Mouse (Mus musculus) splenic B cell, adult 2 months (primary cell): ENCODE measurements at regions not wholly inside any gene's neighbourhood (a gene's known extent, or its start where the extent isn't known, plus 50 kb on each side); places are given as distances from the start of the nearest gene placed in this dataset.

Experiments
- DNase-seq: peaks from one replicate; pipeline ENCODE4 v3.0.0-alpha.2; 2011; ENCODE audit warnings: low read depth, low spot score
- H3K27me3 ChIP-seq: 2 replicates; pipeline ENCODE4 v1.6.1; 2012; ENCODE audit warnings: mild to moderate bottlenecking, low read length, moderate library complexity, mixed read lengths; ENCODE audit not compliant: control insufficient read depth, poor library complexity, insufficient read depth, severe bottlenecking
- H3K36me3 ChIP-seq: 2 replicates; pipeline ENCODE4 v1.6.1; 2012; ENCODE audit warnings: mild to moderate bottlenecking, low read length, moderate library complexity, mixed read lengths; ENCODE audit not compliant: control insufficient read depth, poor library complexity, insufficient read depth, severe bottlenecking

DNA sequence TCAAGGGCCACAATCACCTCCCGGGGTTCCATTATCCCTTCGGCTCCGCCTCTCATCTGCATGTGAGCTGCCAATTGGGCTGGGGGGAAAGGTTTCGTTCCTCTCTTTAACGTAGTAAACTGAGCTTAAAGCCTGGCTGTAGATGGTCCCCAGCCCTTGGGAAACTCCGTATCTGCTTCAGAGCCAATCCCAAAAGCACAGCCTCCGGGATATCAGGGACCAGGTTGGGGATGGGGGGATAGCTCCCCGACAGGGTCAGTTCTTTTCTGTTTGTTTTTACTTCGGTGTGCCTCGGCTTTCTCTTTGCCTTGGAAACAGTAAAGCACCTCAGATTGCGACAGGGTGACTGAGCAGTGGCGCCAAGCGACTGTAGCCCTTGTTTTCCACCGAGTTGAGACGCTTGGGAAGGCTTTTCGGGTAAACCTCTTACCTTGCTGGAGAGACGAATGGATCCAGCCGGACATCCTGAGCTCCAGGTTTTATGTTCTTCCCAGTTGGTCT is 64.5 kb downstream of the Tfap2c start:
- Histone ChIP-seq H3K36me3 (no peaks in the 10 kb centered on the region), H3K27me3 (no peaks in the 10 kb centered on the region)
- DNase-seq = no peak

GRCm38 (mm10) chr2:172615148-172615547 is 65.8 kb downstream of the Tfap2c start:
- DNase-seq = no peak
- no peaks in the 10 kb centered on the region for H3K27me3 ChIP-seq
- H3K36me3 ChIP-seq = no peaks in the 10 kb centered on the region

DNA sequence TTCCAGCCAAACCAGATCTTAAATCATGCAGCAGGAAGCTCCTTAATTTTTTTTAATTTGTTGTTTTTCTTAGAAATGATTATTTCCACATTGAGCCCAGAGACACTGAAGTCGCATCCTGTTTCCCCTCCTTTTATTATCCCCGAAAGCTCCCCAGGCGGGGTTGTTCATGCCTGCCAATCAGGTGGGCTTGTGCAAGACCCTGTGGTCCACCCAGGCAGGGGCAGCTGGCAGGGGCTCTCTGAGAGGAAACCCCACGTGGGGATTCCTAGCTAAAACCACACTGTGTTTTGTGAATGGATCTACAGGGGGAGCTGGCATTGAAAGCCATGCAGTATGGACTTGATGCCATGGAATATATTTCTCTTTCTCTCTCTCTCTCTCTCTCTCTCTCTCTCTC is 66.2 kb downstream of the Tfap2c start:
- no peak for DNase-seq
- H3K36me3 ChIP-seq = no peaks in the 10 kb centered on the region
- no peaks in the 10 kb centered on the region for H3K27me3 ChIP-seq

- DNase-seq = no peak
- Histone ChIP-seq H3K36me3 (no peaks in the 10 kb centered on the region), H3K27me3 (no peaks in the 10 kb centered on the region)
These were observed 69.8 kb downstream of the Tfap2c start for GRCm38 (mm10) chr2:172619168-172619567.

DNA sequence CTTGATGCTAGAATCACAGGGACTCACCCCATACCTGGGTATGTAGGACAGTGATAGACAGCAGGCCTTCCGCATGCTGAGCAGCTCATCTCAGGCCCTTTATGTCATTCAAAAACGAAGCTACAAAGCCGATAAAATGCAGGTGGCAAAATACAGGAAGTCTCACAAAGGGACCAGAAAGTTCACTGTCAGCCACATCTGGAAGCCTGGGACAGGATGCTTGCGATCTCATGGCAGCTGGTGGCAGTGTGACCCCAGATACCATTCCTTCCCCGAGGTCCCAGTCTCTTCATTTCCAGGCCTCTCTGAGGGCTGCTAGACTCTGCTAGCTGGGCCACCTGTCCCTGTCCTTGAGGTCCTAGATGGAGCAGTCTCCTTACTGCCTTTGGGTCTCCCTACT is 70.6 kb downstream of the Tfap2c start:
- DNase-seq = no peak
- H3K27me3 ChIP-seq = no peaks in the 10 kb centered on the region

GRCm38 (mm10) chr2:172623707-172624106 is 74.3 kb downstream of the Tfap2c start:
- Histone ChIP-seq H3K36me3 (no peaks in the 10 kb centered on the region), H3K27me3 (no peaks in the 10 kb centered on the region)
- no peak for DNase-seq

More for the DNA sequence above, 70.6 kb downstream of the Tfap2c start:
- no peaks in the 10 kb centered on the region for H3K36me3 ChIP-seq

GRCm38 (mm10) chr2:172627353-172628306 is 78.2 kb downstream of the Tfap2c start:
- Histone ChIP-seq H3K27me3 (no peaks in the 10 kb centered on the region; the same call in 1 of the 2 replicates), H3K36me3 (no peaks in the 10 kb centered on the region)
- DNase-seq = no peak

GRCm38 (mm10) chr2:172630333-172630732 is 80.9 kb downstream of the Tfap2c start:
- DNase-seq = no peak
- H3K27me3 ChIP-seq = no peaks in the 10 kb centered on the region; the same call in 1 of the 2 replicates
- H3K36me3 ChIP-seq = no peaks in the 10 kb centered on the region

DNA sequence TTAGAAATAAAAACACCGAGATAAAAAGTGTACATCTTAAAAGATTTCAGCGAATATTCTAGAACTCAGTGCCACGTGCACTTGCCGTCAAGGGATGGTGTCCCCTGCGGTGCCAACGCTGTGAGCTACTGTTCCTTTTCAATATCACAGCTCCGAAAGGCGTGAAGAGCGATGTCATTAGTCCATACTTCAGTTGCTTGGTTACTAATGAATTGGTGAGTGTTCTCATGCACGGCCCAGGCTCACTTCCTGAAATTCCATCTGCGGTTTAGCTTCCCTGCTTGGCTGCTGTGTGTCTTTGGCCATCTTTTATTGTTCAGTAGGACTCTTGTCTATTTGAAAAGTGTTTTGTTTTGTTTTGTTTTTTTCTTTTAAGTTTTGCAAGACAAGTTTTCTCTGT is 93.2 kb downstream of the Tfap2c start:
- no peaks in the 10 kb centered on the region for H3K27me3 ChIP-seq
- H3K36me3 ChIP-seq = no peaks in the 10 kb centered on the region
- no peak for DNase-seq

DNA sequence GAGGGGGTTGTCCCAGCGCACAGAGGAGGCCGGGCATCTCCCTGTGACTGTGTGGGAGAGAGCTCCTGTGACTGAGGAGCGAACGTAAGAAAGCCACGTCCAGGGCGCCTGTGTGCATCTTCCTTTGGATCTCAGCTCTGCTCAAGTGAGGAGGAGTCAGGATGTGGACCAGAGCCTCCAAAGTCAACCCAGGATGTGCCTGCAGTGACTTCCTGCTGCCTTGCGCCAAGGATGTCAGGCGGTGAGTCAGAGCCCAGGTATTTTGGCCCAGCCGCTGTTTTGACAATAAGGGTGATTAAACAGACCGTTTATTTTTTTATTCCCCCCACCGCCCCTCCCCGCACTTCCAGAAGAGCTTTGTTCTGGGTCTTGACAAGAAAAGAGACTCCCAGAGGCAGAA is 94.5 kb downstream of the Tfap2c start:
- Histone ChIP-seq H3K27me3 (no peaks in the 10 kb centered on the region), H3K36me3 (no peaks in the 10 kb centered on the region)
- no peak for DNase-seq

DNA sequence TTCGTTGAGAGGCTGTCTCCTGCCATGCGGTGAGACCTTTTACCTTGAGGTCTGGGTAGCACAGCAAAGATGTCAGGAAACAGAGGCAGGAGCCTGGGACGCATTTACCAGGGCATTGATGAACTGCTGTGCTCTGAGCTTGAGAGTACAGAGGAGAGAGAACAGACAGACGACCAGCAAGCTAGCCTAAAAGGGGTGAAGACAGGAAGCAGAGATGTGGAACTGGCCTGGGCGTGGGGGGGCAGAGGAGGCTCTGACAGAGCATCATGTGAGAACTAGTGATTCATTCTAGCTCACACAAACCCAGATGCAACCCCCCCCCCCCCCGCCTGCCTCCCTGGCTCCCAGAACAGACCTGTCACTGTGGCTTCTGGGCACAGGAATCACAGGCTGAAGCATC is 95.1 kb downstream of the Tfap2c start:
- no peaks in the 10 kb centered on the region for H3K27me3 ChIP-seq
- DNase-seq = no peak
- H3K36me3 ChIP-seq = no peaks in the 10 kb centered on the region

DNA sequence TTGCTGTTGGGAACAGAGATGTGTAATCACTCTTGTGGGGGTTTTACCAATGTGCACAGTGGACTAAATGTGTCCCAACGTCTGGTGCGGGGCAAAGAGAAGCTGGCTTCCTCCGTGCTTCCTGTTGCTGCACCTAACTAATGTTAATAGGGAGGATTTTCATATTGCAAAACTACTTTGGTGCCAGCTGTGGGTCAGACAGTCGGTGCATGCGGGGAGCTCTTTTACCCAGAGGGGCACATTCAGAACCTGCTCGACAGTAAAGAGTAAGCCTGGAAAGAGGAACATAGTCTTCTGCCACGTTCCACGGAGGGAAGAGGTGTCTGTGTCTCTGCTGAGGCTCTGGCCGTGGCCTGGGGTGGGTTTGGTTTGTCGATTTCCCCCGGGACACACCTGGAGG is 98.7 kb downstream of the Tfap2c start:
- H3K27me3 ChIP-seq = no peaks in the 10 kb centered on the region
- no peak for DNase-seq
- H3K36me3 ChIP-seq = no peaks in the 10 kb centered on the region

DNA sequence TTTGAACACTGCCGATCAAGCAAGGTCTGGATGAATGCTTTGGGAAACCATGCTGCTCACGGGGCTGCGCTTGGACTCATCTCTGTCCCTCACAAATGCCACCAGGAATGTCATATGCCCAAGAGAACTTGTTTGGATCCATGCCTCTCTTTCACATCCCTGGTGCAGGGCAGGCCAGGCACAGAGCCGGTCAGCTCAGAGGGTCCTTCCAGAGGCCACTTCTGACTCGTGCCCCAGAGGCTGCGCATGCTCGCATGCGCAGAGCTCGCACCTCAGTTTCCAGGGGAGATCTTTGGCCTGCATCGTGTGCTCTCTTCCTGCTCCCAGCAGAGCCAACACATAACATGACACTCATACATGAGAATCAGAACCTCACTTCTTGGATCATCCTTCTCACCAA is 111.1 kb downstream of the Tfap2c start:
- no peak for DNase-seq
- H3K36me3 ChIP-seq = no peaks in the 10 kb centered on the region

GRCm38 (mm10) chr2:172660916-172661315 is 111.5 kb downstream of the Tfap2c start:
- DNase-seq = no peak
- Histone ChIP-seq H3K27me3 (no peaks in the 10 kb centered on the region), H3K36me3 (no peaks in the 10 kb centered on the region)

More for the DNA sequence above, 111.1 kb downstream of the Tfap2c start:
- no peaks in the 10 kb centered on the region for H3K27me3 ChIP-seq

DNA sequence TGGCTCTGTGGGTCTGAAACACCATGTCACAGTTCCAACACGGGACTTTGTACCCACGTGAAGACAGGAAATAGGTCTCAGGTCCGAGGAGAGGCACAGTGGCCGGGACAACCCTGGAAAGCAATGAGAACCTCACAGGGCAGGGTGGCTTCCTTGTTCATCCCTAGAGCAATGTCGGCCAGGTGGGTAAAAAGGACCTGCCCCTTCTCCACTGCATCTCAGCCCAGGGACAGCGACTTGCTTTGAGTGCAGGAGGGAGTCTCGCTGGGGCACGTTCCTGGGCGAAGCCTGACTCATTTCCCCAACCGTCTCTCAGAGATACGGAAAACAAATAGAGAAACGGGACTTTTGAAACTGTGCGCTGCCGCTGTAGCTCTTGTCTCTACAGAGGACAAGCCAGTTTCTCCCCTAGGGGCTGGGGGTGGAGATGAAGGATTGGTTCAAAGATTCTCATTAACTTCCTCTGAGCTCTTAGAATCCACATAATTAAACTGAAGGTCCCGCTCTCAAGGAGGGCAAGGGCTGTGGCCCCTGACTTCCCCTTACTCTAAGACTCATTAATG is 112.1 kb downstream of the Tfap2c start:
- no peaks in the 10 kb centered on the region for H3K36me3 ChIP-seq
- DNase-seq = no peak
- no peaks in the 10 kb centered on the region for H3K27me3 ChIP-seq
